Mouse (Mus musculus) embryonic facial prominence, embryonic 13.5 days (tissue): ENCODE data around the gene Ppp2r5e. TPM values are rescaled to one million over a fixed set of nuclear protein-coding genes. Genes with fewer than 3 reads are reported as not detected.

Experiments used
- ATAC-seq: fragments of 200-750 bp; cut with Nextera tagmentation; 2 replicates; pipeline ENCODE4 v1.8.0; 2017; ENCODE audit warnings: low read depth; ENCODE audit not compliant: insufficient number of reproducible peaks, insufficient read depth, low FRiP score, low TSS enrichment
- H3K27ac ChIP-seq: fragments of 300-500 bp; sonication (generic); 2 replicates; pipeline ENCODE4 v1.5.1; 2015; ENCODE audit warnings: moderate library complexity, mild to moderate bottlenecking, inconsistent platforms
- H3K27me3 ChIP-seq: fragments of 300-500 bp; sonication (generic); 2 replicates; pipeline ENCODE4 v1.6.1; 2015; ENCODE audit warnings: mild to moderate bottlenecking, inconsistent platforms
- H3K36me3 ChIP-seq: fragments of 300-500 bp; sonication (generic); 2 replicates; pipeline ENCODE4 v1.6.1; 2015; ENCODE audit warnings: mild to moderate bottlenecking, inconsistent platforms
- H3K4me1 ChIP-seq: fragments of 300-500 bp; sonication (generic); 2 replicates; pipeline ENCODE4 v1.6.1; 2015; ENCODE audit warnings: inconsistent platforms
- H3K4me2 ChIP-seq: fragments of 300-500 bp; sonication (generic); 2 replicates; pipeline ENCODE4 v1.6.1; 2015; ENCODE audit warnings: moderate library complexity, mild to moderate bottlenecking, inconsistent platforms
- H3K4me3 ChIP-seq: fragments of 300-500 bp; sonication (generic); 2 replicates; pipeline ENCODE4 v1.5.1; 2015; ENCODE audit warnings: mild to moderate bottlenecking, inconsistent platforms
- H3K9ac ChIP-seq: fragments of 300-500 bp; sonication (generic); 2 replicates; pipeline ENCODE4 v1.6.1; 2015; ENCODE audit warnings: mild to moderate bottlenecking, inconsistent platforms
- H3K9me3 ChIP-seq: fragments of 300-500 bp; sonication (generic); 2 replicates; pipeline ENCODE4 v1.6.1; 2016; ENCODE audit warnings: inconsistent platforms
- WGBS: fragments of 180-500 bp; shearing (Covaris S2); methylation state at CpG from one replicate; pipeline ENCODE4 v1.1.7; 2015; ENCODE audit warnings: mixed read lengths; 5-methylcytosine and 5-hydroxymethylcytosine counted together
- polyA plus RNA-seq: library from polyadenylated mRNA; unstranded; fragments of >200 nt; fragmentation: Nextera tagmentation; extraction: Ambion mirVana; gene quantifications from 2 replicates; pipeline ENCODE4 v1.2.1, GENCODE M21; 2015

Ppp2r5e gene
- polyA plus RNA-seq, 1 experiment from 2014 or later = 15.0 TPM

DNA sequence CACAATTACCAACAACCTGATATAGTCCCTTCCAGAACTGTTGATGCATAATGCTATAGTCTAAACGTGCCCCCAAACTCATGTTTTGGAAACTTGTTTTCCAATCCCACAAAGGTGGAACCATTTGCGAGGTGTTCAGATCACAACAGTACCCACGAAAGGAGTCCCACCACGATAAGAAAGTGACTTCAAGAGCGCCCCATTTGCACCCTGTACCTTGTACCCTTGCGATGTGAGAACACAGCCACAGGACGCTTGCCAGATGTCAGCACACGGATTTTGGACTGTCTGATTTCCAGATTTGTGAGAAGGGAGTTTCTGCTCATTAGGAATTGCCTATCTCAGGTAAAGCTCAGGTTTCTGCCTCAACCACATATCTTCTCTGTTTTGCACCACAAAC is 116.0 kb downstream of the Ppp2r5e start:
- Histone ChIP-seq H3K9ac (no peak overlapping the region), H3K9me3 (no peaks in the 10 kb centered on the region), H3K27me3 (no peaks in the 10 kb centered on the region), H3K27ac (no peak overlapping the region), H3K4me1 (0 out of 2 replicates have a peak, but pooled peaks cover 6% of the 10 kb centered on the region), H3K4me2 (no peak overlapping the region), H3K36me3 (peaks cover 24% of the 10 kb centered on the region; the same call in 1 of the 2 replicates), H3K4me3 (no peak overlapping the region)
- no peak for ATAC-seq
- WGBS = 90% methylated on average over 8 of the region's 8 CpGs

GRCm38 (mm10) chr12:75479375-75479898 is 116.6 kb downstream of the Ppp2r5e start:
- H3K4me3 ChIP-seq = no peak overlapping the region
- ATAC-seq = no peak
- peaks cover 24% of the 10 kb centered on the region; the same call in 1 of the 2 replicates for H3K36me3 ChIP-seq
- H3K4me1 ChIP-seq = 0 out of 2 replicates have a peak, but pooled peaks cover 6% of the 10 kb centered on the region
- no peak overlapping the region for H3K27ac ChIP-seq
- H3K27me3 ChIP-seq = no peaks in the 10 kb centered on the region
- no peak overlapping the region for H3K4me2 ChIP-seq
- WGBS = 87% methylated on average over 8 of the region's 8 CpGs
- H3K9ac ChIP-seq = no peak overlapping the region
- H3K9me3 ChIP-seq = no peaks in the 10 kb centered on the region

- Histone ChIP-seq H3K4me3 (no peak overlapping the region), H3K4me2 (no peak overlapping the region), H3K27ac (no peak overlapping the region), H3K36me3 (peaks cover 24% of the 10 kb centered on the region; the same call in 1 of the 2 replicates), H3K9ac (no peak overlapping the region), H3K27me3 (no peaks in the 10 kb centered on the region), H3K4me1 (0 out of 2 replicates have a peak, but pooled peaks cover 1% of the 10 kb centered on the region), H3K9me3 (no peaks in the 10 kb centered on the region)
- 94% methylated on average over 3 of the region's 3 CpGs for WGBS
- no peak for ATAC-seq
These were observed 117.4 kb downstream of the Ppp2r5e start for GRCm38 (mm10) chr12:75478596-75478995.

- H3K27me3 ChIP-seq = no peaks in the 10 kb centered on the region
- WGBS = 75% methylated on average over 4 of the region's 4 CpGs
These were observed 117.9 kb downstream of the Ppp2r5e start for GRCm38 (mm10) chr12:75478117-75478516.

GRCm38 (mm10) chr12:75473021-75473420 is 123.0 kb downstream of the Ppp2r5e start:
- no peak overlapping the region for H3K9ac ChIP-seq
- no peak overlapping the region for H3K4me2 ChIP-seq
- peaks cover 6% of the 10 kb centered on the region; the same call in 1 of the 2 replicates for H3K4me1 ChIP-seq
- peaks cover 15% of the 10 kb centered on the region; the same call in 1 of the 2 replicates for H3K36me3 ChIP-seq
- no peak for ATAC-seq
- H3K4me3 ChIP-seq = no peak overlapping the region
- WGBS = 91% methylated on average over 2 of the region's 2 CpGs
- H3K27me3 ChIP-seq = no peaks in the 10 kb centered on the region
- no peaks in the 10 kb centered on the region for H3K9me3 ChIP-seq
- no peak overlapping the region for H3K27ac ChIP-seq

More at GRCm38 (mm10) chr12:75478117-75478516, 117.9 kb downstream of the Ppp2r5e start:
- Histone ChIP-seq H3K36me3 (peaks cover 24% of the 10 kb centered on the region; the same call in 1 of the 2 replicates), H3K27ac (no peak overlapping the region), H3K4me2 (no peak overlapping the region), H3K9me3 (no peaks in the 10 kb centered on the region), H3K9ac (no peak overlapping the region), H3K4me1 (no peaks in the 10 kb centered on the region), H3K4me3 (no peak overlapping the region)
- no peak for ATAC-seq

- H3K9ac ChIP-seq = no peak overlapping the region
- no peak overlapping the region for H3K27ac ChIP-seq
- H3K27me3 ChIP-seq = no peaks in the 10 kb centered on the region
- H3K9me3 ChIP-seq = no peaks in the 10 kb centered on the region
- ATAC-seq = no peak
- H3K4me2 ChIP-seq = no peak overlapping the region
- 76% methylated on average over 3 of the region's 3 CpGs for WGBS
- peaks cover 11% of the 10 kb centered on the region for H3K4me1 ChIP-seq
- peaks cover 8% of the 10 kb centered on the region; the same call in 1 of the 2 replicates for H3K36me3 ChIP-seq
- no peak overlapping the region for H3K4me3 ChIP-seq
These were observed 123.9 kb downstream of the Ppp2r5e start for GRCm38 (mm10) chr12:75472107-75472506.

DNA sequence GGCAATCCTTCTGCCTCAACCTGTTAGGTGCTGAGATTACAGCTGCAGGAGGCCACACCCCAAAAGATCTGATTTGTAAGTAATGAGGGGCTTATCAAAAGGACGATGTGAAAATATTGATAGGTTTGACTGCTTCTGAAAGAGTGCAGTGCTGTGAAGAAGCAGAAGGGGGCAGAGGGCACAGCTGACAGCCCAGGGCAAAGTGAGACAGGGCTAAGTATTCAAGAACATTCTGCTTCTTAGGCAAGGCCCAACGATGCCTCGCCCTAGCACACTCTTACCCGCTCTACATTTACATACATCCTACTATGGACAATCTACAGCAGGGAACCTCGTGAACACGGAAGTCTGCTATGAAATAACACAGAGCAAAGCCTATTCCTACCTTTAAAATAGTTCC is 128.2 kb downstream of the Ppp2r5e start:
- H3K4me3 ChIP-seq = no peak overlapping the region
- 0 out of 2 replicates have a peak overlapping the region, but pooled peaks have one; percentile 27 for H3K9ac ChIP-seq
- H3K36me3 ChIP-seq = peaks cover 31% of the 10 kb centered on the region
- peaks cover 16% of the 10 kb centered on the region for H3K4me1 ChIP-seq
- no peak for ATAC-seq
- no peaks in the 10 kb centered on the region for H3K9me3 ChIP-seq
- 82% methylated on average over 6 of the region's 6 CpGs for WGBS
- H3K27me3 ChIP-seq = no peaks in the 10 kb centered on the region
- no peak overlapping the region for H3K4me2 ChIP-seq
- H3K27ac ChIP-seq = peak overlapping the region; percentile 77

DNA sequence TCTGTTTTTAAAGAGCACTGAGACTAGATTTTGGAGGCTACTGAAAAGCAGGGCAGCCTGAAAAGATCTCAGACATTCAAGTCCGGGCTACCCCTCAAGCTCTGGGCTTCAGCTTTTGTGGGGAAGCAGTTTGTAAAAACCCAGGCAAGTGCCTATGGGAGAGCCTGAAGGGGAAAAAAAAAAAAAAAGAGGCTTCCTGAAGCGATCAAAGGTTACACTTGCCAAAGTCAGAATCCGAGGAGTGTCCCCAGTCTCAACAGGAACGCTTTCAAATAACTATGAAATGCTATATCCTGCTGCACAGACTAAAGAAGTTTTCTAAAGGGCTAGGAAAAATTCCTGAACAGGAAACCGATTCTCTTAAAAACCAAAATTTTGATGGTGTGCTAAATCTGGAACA is 128.9 kb downstream of the Ppp2r5e start:
- H3K36me3 ChIP-seq = peaks cover 36% of the 10 kb centered on the region
- no peak for ATAC-seq
- 43% methylated on average over 5 of the region's 5 CpGs for WGBS

DNA sequence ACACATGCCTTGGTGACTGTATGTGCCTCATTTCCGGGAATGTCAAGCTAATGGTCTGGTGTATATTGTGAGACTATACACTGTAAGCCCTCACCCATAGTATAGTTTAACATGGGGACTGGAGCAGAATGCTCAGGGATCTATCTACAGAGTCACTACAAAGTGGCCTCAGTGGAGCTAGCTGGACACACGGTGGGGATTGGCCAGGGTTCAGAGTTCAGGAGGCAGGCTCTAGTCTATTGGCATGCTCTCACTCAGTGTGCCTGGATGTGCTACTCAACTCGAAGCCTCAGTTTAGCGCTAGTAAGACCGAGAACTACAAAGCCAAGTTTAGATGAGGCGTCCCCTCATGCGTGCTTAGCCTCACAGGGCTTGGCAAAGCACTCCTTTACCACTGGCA is 129.8 kb downstream of the Ppp2r5e start:
- no peak for ATAC-seq
- Histone ChIP-seq H3K9ac (no peak overlapping the region), H3K4me1 (peaks cover 16% of the 10 kb centered on the region), H3K27ac (no peak overlapping the region), H3K9me3 (no peaks in the 10 kb centered on the region), H3K4me2 (no peak overlapping the region), H3K27me3 (no peaks in the 10 kb centered on the region), H3K4me3 (no peak overlapping the region), H3K36me3 (peaks cover 44% of the 10 kb centered on the region)
- 89% methylated on average over 7 of the region's 7 CpGs for WGBS

More for the DNA sequence above, 128.9 kb downstream of the Ppp2r5e start:
- Histone ChIP-seq H3K9me3 (no peaks in the 10 kb centered on the region), H3K9ac (no peak overlapping the region), H3K4me2 (no peak overlapping the region), H3K27ac (peak overlapping the region; percentile 76), H3K4me1 (peaks cover 16% of the 10 kb centered on the region), H3K27me3 (no peaks in the 10 kb centered on the region), H3K4me3 (no peak overlapping the region)

DNA sequence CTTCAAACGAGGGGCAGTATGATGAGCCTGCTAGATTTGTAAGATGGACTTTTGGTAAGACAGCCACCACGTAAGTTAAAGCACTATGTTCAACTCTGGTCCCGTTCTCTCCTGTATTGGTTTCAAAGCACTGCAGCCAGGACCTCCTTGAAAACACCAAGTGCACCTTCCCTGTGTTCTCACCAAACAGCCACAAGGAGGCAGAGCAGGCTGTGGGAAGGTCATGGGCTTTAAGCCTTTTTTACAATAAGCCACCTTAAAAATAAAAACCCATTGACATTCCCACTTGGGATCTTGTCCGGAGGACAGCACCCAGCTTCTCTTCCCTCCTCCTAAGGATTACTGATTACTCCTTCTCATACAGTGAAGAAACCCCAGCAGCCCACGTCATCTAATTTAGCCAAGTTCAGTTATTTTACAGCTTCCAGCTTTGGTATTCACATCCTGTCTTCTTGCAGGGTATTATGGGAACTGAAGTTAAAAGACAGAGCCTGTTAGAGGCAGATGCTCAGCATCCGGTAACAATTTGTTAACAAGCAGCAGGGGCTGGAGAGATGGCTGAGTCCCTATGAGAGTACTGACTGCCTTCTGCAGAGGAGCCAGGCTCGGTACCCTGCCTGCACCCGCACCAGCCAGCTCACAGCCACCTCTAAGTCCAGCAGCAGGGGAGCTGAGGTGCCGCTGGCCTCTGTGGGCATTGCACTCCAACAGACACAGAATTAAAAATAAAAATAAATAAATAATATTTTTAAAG is 131.9 kb downstream of the Ppp2r5e start:
- WGBS = 66% methylated on average over 9 of the region's 9 CpGs
- H3K36me3 ChIP-seq = peaks cover 58% of the 10 kb centered on the region

GRCm38 (mm10) chr12:75460561-75460960 is 135.5 kb downstream of the Ppp2r5e start:
- Histone ChIP-seq H3K27ac (no peak overlapping the region), H3K27me3 (no peaks in the 10 kb centered on the region), H3K4me1 (no peaks in the 10 kb centered on the region), H3K4me3 (no peak overlapping the region), H3K9ac (no peak overlapping the region), H3K36me3 (peaks cover 71% of the 10 kb centered on the region), H3K4me2 (no peak overlapping the region), H3K9me3 (no peaks in the 10 kb centered on the region)
- no peak for ATAC-seq
- WGBS = 93% methylated on average over 5 of the region's 5 CpGs

More for the DNA sequence above, 131.9 kb downstream of the Ppp2r5e start:
- no peak overlapping the region for H3K4me3 ChIP-seq
- H3K27ac ChIP-seq = no peak overlapping the region
- no peaks in the 10 kb centered on the region for H3K9me3 ChIP-seq
- H3K4me2 ChIP-seq = no peak overlapping the region
- H3K27me3 ChIP-seq = no peaks in the 10 kb centered on the region
- H3K4me1 ChIP-seq = peaks cover 10% of the 10 kb centered on the region
- ATAC-seq = no peak
- H3K9ac ChIP-seq = no peak overlapping the region

- H3K27me3 ChIP-seq = no peaks in the 10 kb centered on the region
- H3K36me3 ChIP-seq = peaks cover 66% of the 10 kb centered on the region
- WGBS = 89% methylated on average over 5 of the region's 5 CpGs
- no peak overlapping the region for H3K9ac ChIP-seq
- H3K9me3 ChIP-seq = no peaks in the 10 kb centered on the region
- H3K27ac ChIP-seq = no peak overlapping the region
- no peak for ATAC-seq
- H3K4me1 ChIP-seq = no peaks in the 10 kb centered on the region
- no peak overlapping the region for H3K4me2 ChIP-seq
- no peak overlapping the region for H3K4me3 ChIP-seq
These were observed 136.4 kb downstream of the Ppp2r5e start for GRCm38 (mm10) chr12:75459656-75460055.
